Mouse (Mus musculus) testis, postnatal 10 days (tissue): Measurements from ENCODE around the gene Tsen15.
"Not testable (repeated sequence)": the region's sequence is repeated elsewhere in the genome, so short reads cannot be mapped to it uniquely, and the experiment has no call there.

Experiments
- DNase-seq: peaks from one replicate; pipeline ENCODE4 v3.0.0; 2021; ENCODE audit warnings: low spot score

Gene Tsen15

GRCm38 (mm10) chr1:152385693-152386092 lies 795 bp downstream of the Tsen15 start:
- not testable (repeated sequence) for DNase-seq

GRCm38 (mm10) chr1:152384589-152384988 lies 1.9 kb downstream of the Tsen15 start:
- DNase-seq = no peak

- DNase-seq = no peak
These were observed 8.2 kb downstream of the Tsen15 start for GRCm38 (mm10) chr1:152378311-152378710.

GRCm38 (mm10) chr1:152369139-152369538 lies 17.3 kb downstream of the Tsen15 start:
- peak; percentile 65 for DNase-seq

GRCm38 (mm10) chr1:152368311-152369088 lies 18.0 kb downstream of the Tsen15 start:
- no peak for DNase-seq

- no peak for DNase-seq
These were observed 29.8 kb downstream of the Tsen15 start for GRCm38 (mm10) chr1:152356721-152357120.

- DNase-seq = no peak
These were observed 38.5 kb downstream of the Tsen15 start for GRCm38 (mm10) chr1:152347946-152348345.

- DNase-seq = no peak
These were observed 62.5 kb downstream of the Tsen15 start for GRCm38 (mm10) chr1:152324024-152324423.
